Mouse (Mus musculus): ENCODE measurements around the gene Pde2a.

The Pde2a gene

DNA sequence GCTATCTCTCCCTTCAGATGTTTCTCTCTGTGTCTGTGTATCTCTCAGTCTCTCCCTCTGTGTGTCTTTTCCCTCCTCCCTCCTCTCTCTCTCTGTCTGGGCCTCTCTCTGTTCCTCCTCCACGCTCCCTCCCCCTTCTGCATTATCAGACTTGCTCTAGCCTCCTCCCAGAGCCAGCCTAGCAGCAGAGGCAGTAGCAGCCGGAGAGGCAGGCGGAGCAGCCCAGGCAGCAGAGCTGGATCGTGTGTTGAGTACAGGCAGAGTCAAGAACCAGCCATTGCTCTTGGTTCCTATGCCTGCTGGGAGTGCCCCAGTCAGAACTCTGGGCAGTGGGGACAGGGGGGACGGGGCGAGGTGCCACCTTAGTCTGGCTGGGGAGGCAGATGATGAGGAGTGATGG, at the start of gene Pde2a:
Gene Pde2a, plus strand, starts transcription at position 163 of the 400 bp plus-strand sequence.
- peak; percentile 78 to 88 for DNase-seq (ENCODE audit: low spot score in 2 of 2)

DNA sequence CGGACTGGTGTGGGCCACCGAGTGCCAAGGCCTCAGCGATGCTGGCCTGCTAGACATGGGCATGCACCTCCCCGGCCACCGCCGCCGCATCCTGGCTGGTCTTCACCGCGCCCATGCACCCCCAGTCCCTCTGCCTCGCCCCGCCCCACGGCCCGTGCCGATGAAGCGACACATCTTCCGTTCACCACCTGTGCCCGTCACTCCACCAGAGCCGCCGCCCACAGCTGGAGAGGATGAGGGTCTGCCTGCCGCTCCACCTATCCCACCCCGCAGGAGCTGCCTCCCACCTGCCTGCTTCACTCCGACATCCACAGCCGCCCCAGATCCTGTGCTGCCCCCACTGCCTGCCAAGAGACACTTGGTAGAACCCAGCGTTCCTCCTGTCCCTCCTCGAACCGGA, 48.4 kb upstream of the Pde2a start:
- DNase-seq (ENCODE audit: low spot score in 2 of 2) = no peak

DNA sequence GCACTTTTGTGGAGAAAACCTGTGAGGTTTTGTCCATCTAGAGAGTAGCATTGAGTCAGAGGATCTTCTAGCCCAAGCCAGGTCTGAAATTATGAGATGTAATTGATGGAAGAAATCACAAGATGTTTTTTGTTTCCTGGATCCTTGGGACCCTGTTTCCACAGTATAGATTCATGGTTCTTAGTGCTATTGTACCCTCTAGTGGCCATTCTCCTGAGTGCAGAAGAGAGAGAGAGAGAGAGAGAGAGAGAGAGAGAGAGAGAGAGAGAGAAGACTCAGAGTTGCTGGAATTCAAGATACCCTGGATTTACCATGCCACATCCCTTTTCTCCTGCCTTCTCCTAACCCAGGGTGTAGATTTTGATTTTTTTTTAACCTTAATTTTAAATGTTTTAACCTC, 47.3 kb upstream of the Pde2a start:
- peak in 1 of 2 experiments; percentile 60 for DNase-seq (ENCODE audit: low spot score in 2 of 2)

DNA sequence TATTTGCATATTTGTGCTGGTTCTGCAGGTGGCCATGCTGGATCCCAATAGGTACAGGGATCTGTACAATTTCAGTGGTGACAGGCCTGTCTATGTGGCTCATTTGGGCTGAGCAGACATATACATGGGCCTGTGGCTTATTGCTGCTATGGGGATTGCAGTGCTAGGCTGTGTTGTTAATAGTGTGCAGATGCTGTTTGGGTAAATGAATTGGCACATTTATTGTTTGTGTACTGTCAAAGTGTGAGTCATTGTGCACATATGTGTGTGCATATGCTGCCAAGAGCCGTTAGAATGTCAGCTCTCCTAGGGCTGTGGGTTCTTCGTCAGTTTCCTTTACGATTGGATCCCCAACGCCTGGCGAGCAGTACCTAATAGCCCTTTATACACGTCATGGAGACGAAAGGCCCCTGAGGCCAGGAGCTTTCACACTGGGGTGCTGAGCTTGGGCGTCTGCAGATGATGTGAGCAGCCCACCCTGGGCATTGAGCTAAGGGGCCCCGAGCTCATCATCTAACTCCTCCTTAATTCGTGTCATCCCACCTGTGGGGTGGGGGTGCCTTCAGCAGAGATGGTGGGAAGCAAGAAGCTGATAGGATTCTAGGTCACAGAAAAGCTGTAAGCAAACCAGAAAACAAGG, 44.7 kb upstream of the Pde2a start:
- DNase-seq (ENCODE audit: low spot score in 2 of 2) = no peak

DNA sequence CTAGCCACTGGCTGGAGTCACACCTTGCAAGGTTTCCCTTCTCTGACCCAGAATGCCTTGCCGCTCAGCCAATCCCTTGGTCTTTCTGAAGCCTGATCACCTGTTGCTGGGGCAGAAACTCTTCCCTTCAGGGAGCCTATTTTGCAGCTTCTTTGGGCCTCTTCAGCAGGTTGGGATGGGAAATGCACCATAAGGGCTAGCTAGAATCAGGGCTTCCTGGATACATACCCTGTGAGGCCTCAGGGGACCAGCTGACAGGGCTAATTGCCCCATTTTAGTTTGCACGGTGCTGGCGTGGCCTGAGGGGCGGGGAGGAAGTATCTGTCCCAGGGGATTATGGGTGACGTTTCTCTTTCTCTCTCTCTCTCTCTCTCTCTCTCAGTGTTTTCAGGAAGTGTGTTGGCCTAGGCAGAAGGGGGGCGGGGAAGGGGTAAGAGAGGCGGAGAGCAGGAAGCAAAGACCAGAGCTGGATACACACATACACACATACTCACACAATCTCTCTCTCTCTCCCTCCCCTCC, 43.7 kb upstream of the Pde2a start:
- no peak for DNase-seq (ENCODE audit: low spot score in 2 of 2)

DNA sequence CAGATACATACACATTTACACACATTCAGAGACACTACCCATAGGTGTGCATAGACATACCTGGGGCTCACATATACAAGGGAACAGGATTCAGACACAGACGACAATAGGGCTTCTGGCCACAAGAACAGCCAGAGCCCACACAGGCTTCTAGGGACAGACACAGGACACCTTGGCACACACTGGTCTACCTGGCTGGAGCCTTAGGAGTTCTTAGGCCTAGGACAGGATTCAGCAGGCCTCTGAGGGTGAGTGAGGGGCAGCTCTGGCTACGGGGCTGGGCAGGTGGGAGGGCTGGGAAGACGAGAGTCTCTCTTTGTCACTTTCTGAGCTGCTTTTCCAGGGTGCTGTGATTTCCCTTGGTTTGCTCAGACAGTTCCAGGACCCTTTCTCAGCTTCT, 43.2 kb upstream of the Pde2a start:
- no peak for DNase-seq (ENCODE audit: low spot score in 2 of 2)

DNA sequence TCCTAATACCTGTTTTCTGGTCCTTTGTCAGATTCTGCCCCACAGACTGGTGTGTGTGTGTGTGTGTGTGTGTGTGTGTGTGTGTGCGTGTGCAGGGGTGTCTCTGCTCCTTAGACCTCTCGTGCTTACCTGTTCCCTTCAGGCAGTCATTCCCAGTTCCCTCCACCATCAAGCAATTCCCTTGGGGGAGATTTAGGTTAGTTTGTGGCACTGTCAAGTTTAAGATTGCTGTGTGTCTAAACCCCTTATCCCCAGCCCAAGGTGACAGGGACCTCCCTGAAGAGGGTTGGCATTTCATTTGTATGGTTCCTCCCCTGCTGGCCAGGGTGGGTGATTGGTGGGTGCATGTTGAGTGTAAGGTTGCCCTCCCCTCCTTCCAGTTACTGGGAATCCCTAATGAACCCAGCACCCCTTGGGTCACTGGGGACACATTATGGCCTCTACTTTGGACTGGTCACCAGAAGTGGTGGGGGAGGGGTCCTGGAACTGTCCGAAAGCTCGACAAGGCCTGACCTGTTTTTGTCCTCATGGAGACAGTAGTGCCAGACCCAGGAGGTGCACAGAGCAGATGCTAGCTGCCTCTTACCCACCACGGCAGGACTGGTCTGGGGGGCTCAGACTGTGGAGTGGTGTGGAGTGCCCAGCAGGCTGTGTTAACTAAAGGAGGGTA, 42.6 kb upstream of the Pde2a start:
- DNase-seq (ENCODE audit: low spot score in 2 of 2) = no peak

DNA sequence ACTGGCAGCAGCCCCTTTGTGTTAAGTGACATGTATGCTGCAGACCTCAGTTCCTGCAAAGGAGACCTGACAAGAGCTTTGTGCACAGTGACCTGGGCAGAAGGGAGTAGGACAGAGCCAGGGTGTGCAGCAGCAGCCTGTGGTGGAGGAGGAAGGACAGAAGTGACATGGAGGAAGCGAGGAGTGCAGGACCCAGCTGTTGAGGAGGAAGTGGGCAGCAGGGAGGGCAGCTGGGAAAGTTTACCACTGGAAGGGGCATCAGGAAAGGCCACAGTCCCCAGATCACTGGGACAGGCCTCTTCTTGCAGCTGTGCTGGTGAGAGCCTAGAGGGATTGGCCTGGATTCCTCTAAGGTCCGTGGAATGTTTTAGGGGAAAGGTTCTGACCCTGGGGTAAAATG, 41.8 kb upstream of the Pde2a start:
- no peak for DNase-seq (ENCODE audit: low spot score in 2 of 2)

DNA sequence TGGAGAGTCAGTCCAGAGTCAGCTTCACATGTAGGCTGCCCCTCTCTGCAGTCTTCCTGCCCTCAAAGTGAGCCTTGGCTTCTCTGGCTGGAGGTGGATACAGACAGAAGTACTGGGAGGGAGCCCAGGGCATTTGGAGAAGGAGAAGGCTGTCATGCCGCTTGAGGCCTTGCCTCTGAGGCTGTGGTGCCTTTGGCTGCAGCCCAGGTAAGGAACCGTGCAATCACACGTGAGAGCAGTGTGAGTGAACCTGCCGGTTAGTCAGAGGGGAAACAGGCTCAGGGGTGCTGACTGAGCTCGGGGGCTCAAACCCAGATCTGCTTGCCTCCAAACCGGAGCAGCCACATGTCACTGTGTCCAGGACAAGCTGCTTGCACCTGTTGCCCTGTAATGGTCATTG, 40.0 kb upstream of the Pde2a start:
- DNase-seq (ENCODE audit: low spot score in 2 of 2) = no peak

DNA sequence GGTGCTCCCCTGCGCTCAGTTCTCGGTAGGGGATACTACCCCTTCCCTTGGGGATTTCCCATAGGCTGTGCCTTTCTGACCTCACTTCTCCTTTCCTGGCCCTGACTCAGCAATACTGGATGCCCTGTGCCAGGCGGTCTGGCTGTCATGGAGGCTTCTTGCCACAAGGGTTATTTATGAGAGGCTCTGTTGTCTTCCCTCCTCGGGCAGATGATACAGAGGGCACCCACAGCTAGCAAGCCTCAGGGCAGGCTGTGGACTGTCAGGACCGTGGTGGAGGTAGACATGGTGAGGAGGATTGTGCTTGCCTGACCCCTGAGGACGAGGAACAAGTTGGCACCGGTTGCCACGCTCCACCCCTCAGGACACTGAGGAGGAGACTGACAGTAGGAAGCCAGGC, 39.1 kb upstream of the Pde2a start:
- peak in 1 of 2 experiments; percentile 64 for DNase-seq (ENCODE audit: low spot score in 2 of 2)

DNA sequence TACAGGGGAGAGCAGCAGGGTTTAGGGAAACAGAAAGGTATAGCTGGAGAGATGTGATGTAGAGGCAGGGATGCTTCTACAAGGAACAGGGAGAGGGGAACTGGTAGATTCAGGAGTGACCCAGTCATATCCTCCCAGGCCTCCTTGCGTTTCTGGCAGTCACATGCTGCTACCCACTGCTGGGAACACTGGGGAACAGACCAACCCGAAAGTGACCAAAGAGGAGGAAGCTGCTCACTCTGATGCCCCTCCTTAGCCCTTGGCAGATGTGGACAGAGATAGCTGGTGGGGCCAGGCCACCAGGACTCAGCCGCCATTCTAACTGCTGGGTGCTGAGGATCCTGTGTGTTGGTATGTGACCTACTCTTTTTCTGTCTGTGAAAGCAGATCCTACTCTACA, 37.7 kb upstream of the Pde2a start:
- peak in 1 of 2 experiments; percentile 35 for DNase-seq (ENCODE audit: low spot score in 2 of 2)

DNA sequence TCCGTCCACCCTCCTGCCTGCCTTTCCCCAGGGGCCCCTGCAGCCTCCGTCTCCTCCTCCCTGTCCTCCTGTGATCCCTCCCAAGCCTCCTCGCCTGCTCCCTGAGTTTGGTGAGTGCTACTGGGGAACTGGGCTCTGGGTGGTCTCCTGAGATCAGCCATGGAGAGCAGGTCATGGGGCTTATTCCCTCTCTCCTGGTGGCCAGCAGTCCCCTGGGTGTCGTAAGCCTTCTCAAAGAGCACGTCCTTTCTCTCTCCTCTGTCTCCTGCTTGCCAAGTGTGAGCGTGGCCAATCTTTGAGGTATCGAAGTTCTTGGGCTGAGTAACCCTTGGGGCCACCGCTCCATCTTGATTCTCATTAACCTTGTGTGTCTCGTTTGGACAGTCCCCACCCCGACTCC, 36.6 kb upstream of the Pde2a start:
- DNase-seq (ENCODE audit: low spot score in 2 of 2) = no peak

DNA sequence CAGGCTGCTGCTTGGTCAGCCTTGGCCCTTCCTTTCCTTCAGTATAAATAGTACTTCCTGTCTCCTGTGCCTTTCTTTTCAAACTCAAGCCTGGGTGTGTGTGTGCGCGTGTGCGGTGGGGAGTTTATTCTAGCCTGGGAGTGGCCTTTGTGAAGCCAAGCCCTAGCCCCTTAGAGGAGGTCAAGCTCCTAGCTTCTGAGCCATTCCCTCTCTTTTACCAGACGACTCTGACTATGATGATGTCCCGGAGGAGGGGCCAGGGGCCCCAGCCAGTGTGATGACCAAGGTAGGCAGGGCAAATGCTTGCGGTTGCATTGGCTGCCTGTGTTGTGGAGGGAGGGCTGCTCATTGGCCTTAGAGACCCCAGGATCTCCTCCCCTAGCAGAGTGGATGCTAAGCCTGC, 36.2 kb upstream of the Pde2a start:
- no peak for DNase-seq (ENCODE audit: low spot score in 2 of 2)

DNA sequence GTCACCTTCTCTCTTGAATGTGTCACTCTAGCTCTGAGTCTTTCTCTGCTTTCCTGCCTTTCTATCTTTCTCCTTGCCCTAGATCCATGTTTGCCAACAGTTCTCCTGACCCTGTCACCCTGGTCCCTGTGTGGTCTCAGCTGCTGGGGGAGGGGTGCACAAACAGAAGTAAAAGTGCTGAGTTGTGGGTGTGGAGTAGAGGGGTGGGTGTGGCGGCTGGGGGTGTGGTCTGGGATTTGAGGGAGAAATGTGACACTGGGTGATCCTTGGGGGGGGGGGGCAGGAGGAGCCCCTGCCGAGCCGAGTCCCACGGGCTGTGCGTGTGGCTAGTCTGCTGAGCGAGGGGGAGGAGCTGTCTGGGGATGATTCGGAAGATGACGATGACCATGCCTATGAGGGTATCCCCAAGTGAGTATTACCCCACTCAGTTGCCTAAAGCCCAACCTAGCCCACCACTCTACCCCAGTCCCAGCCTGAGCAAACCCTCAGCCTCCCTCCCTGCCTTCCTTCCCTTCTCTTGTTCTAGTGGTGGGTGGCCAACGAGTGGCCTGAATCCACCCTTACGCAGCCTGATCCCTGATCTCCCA, 35.5 kb upstream of the Pde2a start:
- DNase-seq (ENCODE audit: low spot score in 2 of 2) = no peak

DNA sequence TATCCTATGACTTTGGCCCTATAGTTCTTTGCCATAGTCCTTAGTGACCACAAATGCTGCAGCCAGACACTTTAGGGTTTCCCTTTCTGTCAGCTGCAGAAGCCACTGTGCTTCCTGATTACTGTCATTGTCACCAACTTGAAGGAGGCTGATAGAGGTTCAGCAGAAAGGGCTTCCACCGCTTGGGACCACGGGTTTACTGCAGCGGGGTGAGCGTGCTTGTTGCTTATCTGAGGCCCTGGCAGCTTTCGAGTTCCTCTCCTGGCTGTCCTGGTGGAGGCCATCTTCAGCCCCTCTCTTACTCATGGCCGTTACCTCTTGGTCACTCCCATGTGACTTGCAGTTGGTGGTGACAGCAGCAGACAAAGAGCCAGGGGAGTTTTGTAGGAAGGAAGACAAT, 32.2 kb upstream of the Pde2a start:
- no peak for DNase-seq (ENCODE audit: low spot score in 2 of 2)

DNA sequence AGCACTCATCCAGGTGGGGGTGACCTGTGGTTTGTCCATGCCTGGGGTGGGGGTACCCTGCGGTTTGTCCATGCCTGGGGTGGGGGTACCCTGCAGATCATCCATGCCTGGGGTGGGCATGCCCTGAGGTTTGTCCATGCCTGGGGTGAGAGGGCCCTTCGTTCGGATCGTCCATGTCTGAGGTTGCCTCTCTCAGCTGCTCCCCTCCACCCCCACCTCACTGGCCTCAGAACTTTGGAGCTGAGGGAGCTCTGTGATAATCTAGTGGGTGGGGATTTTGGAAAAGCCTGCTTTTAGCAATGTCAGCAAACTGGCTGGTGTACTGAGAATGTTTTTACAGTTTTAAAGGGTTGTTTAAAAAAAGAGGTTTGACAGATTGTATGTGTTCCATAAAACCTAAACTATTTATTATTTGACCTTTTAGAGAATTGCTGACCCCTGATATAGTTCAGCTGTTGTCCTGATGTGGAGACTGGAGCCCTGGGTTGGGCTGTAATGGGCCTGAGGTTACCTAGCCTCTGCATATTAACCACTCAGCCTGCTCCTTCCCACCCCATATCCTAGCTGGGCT, 29.5 kb upstream of the Pde2a start:
- no peak for DNase-seq (ENCODE audit: low spot score in 2 of 2)

DNA sequence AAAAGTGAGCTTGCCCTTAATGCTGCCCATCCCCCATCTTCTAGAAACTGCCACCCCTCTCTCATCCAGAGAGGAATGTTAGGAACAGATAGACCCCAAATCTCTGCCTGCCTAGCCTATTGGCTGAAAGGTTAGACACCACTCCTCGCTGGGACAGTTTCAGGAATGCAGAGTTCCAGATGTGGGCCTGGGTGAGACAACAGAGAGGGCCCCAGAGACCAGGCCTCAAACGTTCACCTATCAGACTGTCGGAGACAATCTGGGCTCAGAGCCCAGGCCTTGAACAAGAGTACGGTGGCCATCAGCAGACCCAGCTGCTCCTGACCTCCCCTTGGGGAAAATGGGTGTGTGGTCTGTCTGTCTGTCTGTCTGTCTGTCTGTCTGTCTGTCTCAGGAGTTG, 28.5 kb upstream of the Pde2a start:
- DNase-seq (ENCODE audit: low spot score in 2 of 2) = no peak

DNA sequence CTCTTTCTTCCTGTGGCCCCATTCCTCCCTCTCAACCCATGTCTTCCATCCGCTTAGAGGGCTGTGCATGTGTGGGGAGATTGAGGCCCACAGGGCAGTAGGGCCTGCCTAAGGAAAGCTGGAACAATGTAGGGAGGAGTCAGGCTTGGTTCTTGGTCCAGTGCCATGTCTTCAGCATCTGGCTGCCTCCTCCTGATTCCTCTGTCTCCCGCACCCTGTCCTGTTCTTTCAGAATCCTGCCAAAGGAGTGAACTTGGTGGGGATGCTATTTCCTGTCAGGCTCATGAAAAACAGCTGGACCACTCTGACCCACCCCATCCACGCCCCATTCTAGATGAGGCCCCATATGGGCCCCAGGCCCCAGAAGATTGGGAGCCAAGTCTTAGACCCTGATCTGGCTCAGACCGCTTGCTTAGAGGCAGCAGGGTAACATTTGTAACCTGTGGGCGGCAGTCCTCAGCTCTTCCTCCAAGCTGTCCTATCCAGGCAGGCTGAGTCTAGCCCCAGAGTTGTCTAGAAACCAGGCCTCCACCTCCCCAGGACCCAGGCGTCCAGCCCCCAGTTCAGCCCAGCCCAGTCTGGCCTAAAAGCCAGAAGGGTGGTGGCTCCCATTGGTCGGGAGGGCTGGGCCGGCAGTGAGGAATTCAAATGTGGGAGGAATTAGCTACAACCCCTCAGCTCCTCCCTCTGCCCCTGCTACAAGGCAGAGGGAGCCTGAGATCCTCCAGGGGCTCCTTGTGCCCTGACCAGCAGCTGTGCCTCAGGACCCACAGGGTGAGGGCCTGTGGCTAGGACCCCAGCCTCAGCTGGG, 27.6 kb upstream of the Pde2a start:
- no peak for DNase-seq (ENCODE audit: low spot score in 2 of 2)

DNA sequence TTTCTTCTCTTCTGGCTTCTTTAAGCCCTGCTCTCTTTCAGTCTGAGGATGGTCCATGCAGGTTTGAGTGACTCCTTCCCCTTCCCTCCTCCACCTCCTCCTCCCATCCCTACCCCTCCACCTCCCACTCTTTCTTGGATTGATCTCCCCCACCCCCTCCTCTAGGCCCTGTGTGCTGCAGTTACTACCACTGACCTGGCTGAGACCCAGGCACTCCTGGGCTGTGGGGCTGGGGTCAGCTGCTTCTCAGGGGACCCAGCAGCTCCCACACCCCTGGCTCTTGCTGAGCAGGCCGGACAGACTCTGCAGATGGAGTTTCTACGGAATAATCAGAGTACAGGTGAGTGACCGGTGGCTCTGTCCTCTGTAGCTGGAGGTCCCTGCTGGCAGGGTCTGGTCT, 26.9 kb upstream of the Pde2a start:
- DNase-seq (ENCODE audit: low spot score in 2 of 2) = no peak

DNA sequence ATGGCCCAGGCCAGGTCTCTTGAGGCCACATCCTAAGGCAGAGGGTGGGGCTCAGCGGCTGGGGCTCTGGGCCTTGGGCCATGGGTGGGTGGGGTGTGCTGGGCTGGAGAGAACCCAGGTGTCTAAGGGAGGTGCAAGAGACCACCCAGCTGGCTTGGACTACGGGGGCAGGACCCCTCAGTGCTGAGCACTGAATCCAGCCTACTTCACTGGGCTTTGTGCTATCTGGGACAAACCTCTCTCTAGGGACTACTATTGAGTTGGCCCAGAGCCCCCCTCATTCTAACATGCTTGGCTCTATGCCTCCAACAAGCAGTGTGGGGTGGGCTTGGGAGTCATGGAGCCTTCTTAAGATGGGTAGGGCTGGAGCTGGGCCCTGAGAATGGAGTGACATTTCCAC, 26.0 kb upstream of the Pde2a start:
- DNase-seq (ENCODE audit: low spot score in 2 of 2) = no peak

DNA sequence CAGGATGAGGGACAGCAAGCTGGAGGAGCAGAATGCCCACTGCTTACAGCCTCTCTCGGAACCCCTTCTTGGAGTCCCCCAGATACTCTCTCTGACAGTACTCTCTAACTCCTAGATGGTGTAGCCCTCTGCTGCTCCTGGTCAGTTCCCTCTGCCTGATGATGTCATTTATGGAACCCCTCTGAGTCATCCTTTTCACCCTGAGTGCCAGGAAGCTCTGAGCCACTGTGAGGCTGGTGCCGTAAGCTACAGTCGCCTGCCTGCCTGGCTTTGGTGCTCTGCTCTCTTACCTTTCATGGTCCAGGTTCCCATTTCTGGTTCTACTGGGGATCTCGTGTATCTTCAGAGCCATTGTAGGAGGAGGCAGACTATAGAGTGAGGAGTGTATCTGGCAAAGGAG, 24.3 kb upstream of the Pde2a start:
- DNase-seq (ENCODE audit: low spot score in 2 of 2) = no peak

DNA sequence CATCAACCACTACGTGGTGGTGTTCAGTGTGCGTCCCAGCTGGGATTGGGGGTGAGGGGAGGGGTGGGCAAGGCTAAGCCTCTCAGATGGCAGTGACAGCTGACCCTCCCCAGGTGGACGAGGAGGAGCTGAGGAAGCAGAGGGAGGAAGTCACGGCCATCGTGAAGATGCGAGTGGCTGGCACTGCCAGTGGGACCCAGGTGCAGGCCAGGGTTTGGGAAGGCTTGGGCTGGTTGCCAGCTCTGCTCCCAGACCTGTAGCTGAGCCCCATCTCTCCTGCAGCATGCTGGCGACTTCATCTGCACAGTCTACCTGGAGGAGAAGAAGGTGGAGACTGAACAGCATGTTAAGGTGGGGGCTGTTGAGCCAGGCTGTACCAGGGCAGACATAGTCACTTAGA, 20.0 kb upstream of the Pde2a start:
- DNase-seq (ENCODE audit: low spot score in 2 of 2) = no peak

Data from left cerebral cortex, adult 9 months (tissue).